Mouse (Mus musculus) gastrocnemius, postnatal 25 days (tissue): ENCODE measurements at regions not wholly inside any gene's neighbourhood (a gene's known extent, or its start where the extent isn't known, plus 50 kb on each side); places are given as distances from the start of the nearest gene placed in this dataset.
A peak's percentile ranks its signal among the peaks of the same experiment; 100 is the strongest.

ENCODE experiments used
- DNase-seq: peaks from one replicate; pipeline ENCODE4 v3.0.0; 2022

DNA sequence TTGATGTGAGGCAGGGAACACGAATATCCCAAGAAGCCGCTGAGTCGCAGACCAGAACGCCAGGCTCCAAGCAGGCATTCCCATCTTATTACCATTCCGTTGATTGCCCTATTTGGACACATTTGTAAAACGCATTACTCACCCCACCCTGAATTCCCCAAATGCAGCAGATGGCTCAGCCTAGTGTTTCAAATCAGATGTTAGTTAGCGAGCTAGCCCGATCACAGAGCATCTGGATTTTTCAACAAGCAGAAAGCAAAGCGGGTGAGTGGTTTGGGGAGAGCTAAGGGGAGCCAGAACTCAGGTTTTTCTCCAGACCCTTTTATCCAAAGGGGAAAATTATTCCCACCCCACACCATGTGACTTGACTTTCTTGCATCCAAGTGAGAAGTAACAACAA lies 273.2 kb downstream of the Rwdd3 start:
- DNase-seq, result peak; percentile 14

DNA sequence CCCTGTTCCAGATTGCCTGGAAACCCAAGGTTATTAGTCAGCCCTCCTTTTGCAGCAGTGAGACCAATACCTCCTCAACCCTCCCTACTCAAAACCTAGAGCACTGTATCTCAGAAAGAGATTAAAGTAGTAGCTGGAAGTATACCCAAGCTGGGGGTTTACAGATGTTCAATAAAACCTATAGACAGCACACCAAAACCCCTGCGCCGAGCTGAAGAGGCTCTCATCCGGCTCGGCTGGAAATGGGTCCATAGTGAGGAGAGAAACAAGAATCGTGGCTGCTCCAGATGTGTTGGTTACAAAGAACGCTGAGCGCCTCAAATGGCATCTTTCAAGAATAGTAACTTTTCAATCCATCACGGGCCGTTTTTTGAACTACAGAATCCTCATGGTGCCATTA lies 273.7 kb downstream of the Rwdd3 start:
- DNase-seq, result no peak

DNA sequence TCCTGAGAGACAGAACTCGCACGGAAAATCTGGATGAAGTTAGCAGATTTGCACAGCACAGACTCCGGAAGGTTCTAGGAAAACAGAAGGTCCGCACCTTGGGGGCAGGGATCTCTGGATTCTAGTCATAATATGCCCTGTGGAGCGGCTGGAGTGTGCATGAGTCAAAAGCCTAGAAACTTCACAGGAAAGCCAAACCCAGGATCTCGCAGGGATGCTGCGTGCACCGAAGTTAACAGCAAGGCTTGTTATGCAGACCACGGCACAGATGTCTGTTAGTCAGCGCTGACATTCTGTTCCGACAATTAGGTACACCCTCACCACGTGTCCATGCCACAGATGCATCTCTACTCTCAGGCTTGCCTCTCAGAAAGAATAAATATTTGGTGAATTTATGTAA lies 274.3 kb downstream of the Rwdd3 start:
- DNase-seq, result no peak

DNA sequence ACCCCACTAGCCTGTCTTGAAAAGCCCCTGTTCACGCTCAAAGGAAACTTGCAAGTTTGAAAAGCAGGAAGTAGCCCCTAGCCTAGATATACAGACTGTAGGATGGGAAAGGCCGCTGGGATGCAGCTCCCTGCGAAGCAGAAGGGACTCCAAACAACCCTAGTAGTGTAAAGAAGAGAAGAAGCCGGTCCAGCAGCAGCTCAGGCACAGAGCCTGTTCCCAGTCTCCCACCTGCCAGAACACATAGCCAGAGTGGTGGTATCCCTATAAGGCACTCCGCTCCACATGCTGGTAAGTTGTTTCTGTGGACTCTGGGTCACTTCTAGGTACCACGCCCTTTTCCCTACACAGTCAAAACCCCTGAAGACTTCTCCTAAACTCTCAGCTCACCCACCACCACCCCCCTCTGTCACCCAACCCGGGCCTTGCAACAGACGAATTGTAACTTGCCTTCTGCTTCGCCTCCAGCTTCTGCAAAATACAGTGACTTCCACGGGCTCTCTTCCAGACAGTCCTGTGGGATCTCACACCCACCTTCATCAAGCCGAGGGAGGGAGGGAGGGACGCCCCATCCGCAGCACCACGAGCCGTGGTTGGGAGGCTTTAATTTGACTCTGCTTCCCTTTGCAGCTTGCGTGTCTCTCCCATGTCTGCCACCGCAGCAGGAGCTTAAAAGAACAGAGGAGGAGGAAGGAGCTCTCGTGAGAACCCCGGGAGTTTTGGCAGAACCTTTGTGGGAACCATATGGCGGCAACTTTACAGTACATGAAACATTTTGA lies 285.2 kb downstream of the Rwdd3 start:
- no peak for DNase-seq

DNA sequence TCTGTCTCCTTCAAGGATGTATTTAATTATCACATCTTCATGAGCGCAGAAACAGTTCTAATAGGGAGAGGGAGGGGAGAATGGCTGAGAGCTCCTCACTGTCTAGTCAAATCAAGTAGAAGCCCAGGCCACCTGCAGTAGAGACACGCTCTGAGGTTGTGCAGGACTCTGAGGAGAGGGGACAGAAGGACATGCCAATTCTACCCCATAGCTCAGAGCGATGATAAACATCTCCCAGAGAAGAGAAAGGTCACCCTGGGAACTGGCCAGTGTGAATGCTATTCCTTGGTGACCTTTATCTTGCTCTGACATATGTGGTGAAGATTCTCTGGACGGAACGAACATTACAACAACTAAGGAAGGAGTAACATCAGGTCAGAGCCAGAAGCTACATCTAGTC lies 286.1 kb downstream of the Rwdd3 start:
- DNase-seq, result no peak

DNA sequence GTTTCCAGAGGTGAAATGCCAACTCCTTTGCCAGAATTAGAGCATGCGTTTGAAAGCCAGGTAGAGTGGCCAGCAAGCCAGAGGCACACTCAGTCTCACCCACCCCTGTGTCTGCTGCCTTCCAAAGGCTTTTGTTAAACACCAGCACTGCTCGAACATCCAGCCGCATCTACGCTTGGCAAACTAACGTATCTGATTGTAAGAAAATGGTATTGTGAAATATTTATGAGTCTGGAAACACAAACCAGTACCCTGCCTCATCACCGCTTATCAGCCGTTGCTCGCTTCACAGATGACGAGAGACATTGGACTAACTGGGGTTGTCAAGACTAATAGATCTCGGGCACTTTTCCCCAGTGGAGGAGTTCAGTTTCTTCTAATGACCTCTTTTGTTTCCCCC lies 287.3 kb downstream of the Rwdd3 start:
- DNase-seq, result no peak

DNA sequence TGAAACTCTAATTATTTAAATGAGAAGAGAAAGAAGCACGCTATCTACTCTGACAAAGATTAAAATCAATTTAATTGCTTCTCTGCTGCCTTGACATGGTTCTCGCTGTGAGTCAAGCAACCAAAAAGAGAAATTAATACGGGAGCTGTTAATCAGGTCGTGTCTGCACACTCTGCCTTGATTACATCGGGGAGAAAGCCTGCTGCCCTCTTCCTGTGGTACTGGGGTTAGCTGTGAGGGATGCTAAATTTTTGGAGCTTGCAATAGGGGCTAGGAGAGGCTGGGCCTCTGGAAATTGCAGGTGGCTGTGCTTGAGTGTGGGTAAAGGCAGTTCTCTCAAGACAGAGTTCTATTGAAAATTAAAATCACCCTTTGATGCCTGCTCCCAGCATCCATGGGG lies 287.8 kb downstream of the Rwdd3 start:
- DNase-seq, result no peak

DNA sequence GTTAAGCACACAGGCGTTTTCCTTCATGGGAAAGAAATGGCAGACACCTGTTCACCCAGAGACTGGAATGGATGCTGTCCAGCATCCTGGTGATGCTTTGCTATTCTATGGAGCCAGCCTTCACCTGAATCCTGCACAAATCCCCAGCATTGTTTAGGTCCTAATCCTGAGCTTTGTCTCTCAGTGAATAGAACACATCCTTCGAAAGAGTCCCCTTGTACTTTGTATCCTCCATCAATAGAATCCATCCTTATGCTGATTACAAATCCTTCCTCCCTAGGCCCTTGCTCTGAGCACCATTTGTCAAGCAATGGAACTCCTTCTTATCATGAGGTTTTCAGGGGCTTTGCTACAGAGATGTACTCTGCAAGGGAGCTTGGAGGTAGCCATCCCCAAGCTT lies 292.1 kb downstream of the Rwdd3 start:
- DNase-seq, result no peak

DNA sequence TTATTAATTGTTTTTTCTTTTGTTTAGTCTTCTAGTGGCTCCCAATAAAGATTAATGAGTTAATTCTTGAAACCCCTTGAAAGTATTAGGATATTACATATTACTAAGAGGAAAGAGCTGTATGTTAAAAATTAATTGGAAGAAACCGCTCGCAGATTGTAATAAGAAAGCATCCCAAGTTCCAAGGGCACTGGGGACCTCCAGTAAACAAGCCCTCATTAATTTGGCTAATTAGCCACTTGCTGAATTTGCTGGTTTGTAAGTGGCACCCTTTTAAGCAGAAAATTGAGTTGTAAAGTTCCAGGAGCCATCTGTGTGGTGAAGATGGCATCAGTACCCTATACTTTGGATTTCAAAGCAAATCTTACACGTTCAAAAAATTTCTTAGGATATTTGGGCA lies 295.8 kb downstream of the Rwdd3 start:
- DNase-seq, result no peak

DNA sequence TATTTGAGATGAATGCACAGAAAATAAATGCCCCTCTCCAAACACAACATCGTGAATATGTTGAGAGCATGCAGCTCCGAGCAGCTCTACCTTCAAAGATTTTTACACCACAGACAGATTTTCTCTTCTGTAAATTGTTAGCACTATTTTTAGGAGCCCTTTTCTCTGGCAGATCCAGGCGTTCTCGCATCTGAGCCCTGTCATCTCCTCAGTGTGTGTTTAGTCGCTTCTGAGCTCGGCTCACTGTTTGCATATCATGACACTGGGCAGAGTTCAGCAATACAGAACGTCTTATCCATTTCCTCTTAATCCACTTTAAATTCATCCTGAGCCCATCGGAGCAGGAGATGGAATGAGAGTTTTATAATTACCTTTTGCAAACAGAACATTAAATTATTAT lies 306.5 kb downstream of the Rwdd3 start:
- DNase-seq, result no peak

DNA sequence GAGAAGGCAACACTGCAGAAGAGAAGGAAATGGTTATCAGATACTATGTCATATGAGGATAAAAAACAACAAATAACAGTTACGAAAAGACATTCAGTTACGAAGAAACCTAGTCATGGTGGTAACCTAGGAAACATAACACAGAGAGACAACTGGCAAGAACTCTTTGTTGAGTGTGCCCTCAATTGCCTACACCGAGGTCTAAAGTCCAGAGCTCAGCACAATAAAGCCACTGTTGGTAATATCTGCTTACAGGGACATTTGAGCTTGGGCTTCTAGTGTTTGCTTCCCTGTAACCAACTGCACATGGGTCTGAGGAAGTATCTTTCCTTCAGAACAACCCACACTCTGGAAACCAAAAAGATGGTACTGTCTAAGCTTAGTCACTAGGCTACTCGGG lies 309.9 kb downstream of the Rwdd3 start:
- no peak for DNase-seq

DNA sequence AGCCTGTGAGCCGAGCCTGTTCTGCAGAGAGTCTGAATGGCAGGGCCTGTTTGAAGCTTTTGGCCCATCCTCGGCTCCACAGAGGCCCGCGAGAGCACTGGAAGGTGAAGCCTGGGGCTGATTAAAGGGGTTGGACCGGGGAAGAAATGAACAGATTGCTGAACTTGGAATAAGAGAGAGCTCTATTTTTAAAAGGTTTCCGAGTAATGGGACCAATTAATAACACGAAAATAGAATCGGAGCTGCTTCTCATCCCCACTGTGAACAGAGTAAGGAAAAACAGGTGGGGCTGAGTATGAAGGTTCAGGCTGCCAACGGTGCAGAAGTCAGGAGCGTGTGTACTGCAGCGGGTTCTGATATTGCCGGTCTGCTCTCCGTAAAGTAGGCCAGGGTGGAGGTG lies 313.2 kb downstream of the Rwdd3 start:
- DNase-seq, result no peak

DNA sequence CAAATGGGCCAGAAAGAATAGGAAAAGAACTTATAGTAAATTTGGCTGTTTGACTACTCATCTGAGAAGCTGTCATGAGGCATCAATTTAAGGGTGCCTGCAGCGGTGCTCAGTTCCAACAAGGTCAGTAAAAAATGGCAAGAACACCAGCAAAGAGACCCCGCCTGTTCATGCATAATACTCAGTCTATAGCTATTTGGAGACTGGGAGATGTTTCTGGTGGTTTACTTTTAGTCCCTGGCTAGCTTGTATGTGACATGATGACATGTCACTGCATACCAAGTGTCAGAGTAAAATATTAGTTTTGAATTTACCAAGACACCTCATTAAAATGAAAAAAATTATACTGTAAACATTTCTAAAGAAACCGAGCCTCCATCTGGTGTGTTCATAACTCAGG lies 317.2 kb downstream of the Rwdd3 start:
- no peak for DNase-seq

DNA sequence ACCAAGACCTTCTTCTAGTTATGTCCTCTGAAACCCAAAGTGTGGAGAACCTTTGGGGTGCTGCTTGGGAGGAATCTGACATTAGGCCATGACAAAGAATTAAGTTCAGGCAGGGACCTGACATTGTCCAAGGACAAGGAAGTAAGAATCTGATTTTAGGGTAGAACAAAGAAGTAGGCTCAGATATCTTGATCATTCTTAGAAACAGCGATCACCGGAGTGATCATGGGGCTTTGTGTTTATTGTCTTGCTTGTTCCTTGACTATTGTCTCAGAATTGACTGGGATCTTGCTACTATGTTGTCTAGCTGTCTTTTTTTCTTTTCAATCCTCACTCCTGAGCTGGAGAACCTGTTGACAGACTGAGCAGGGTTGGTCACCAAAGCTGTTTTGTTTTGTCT lies 327.9 kb downstream of the Rwdd3 start:
- no peak for DNase-seq

DNA sequence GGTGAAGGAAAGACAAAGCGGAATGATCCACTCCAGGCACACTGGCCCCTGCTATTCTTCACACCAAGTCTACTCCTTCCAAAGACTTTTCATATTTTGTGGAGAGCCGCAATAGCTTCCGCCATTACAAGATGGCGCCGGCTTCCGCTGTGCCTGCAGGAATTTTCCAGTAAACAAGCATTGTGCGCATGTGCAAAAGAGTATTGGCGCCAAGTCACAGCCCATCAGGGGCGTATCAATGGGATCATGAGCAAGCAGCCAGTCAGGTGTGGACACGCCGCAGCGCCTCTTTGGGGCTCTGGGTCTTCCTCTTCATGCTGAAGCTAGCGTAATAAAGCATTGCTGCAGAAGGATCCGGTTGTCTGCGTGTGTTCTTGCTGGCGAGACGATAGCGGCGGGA lies 348.0 kb downstream of the Rwdd3 start:
- DNase-seq, result no peak

DNA sequence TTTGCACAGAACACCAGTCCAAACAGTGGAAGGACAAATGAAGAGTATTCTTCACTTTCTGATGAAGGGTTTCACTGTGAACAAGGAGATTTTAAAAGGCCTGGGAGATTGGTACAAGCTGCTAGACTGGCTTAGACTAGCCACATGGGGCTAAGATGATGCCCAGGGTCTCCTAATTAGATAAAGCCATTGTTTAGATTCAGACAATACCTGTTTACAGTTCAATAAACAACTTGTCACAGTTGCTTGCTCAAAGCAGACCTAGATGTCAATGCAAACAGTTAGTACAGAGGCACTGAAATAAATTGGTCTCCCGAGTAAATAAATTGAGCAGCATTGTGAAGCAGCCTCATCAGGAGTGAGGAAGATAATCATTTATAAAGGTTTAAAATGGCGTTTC lies 359.6 kb downstream of the Rwdd3 start:
- no peak for DNase-seq

DNA sequence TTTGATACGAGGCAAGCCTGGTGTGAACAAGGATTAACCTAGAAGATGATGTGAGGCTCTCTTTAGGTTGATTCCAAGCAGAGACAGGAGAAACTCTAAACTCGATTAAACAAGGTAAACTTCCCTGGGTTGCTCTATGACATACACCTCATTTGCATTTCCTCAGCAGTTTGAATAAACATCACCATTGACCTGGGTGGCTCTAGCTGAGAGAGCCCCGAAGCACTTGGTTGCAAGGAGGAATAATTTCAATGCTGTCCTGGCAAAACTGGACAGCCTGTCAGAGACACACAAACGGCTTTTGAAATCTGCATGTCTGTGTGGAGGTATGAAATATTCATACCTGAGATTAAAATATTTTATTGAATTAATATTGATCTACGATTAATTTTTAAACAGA lies 361.0 kb downstream of the Rwdd3 start:
- no peak for DNase-seq

DNA sequence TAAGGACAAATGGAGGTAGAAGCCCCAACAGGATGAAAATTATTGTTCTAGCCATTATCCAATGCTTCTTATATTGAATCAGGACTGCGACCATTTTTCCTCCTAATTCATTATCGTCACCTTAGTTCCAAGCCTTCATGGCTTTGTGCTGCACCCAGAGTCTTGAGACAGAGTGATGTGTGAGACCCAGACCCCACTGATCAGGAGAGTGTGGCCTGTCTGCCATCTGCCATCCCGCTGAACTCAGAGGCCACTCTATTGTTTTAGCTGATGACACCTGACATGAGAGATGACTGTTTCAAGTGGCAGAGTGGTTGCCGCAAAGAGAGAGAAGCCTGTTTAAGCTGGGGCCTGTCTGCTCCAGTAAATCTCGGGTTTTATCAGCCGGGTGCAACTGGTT lies 361.4 kb downstream of the Rwdd3 start:
- no peak for DNase-seq

DNA sequence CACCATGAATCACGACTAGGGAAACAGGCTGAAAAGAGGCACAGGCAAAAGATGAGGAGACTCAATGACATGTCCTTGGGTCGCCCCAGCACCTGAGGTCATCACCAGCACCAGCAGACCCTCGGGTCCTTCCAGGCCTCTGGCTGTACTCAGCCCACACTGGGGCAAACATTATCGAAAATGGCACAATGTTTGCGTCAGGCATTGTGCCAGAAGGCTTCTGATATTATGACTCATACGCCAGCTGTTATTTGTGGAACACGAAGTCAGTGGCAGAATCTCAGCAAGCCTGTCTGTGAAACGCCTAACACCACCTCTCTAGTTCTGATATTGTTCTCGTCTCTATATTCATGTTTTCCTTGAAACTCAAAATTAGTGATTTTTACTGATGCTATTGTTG lies 384.8 kb downstream of the Rwdd3 start:
- DNase-seq, result no peak

DNA sequence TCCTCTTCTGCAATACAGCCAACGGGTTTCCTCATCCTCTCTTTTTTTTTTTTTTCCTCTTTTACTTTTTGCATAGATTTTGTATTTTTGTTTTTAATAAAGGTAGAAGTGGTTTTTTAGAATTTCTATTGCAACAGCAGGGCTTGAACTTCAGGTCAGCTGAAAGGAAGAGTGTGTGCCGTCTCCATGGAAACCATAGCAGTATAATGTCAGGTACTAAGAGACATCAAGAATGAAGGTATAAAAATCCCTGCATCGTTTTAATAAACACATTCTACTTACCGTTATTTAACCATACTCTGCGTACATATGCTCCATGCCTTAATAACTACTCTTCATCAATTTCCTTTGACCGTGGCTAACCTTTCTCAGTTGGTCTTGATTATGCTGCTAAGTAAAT lies 390.0 kb downstream of the Rwdd3 start:
- DNase-seq, result no peak

DNA sequence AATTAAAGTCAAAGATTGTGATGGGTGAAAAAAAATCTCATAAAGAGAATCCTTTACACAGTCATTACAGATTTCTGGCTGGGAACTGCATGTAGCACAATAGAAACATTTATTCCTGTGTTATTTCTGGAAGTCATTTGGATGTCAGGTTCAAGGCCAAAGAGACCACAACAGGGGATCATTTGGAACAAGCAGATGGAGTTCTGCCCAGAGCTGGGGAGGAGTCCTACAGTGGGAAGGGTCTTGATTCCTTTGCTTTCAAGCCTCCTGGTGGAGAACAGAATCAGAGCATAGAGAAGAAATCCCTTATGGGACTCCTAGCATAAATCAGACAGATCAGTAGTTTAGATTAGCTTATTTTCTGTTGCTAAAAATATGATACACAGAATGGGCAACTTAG lies 392.4 kb downstream of the Rwdd3 start:
- DNase-seq, result no peak

DNA sequence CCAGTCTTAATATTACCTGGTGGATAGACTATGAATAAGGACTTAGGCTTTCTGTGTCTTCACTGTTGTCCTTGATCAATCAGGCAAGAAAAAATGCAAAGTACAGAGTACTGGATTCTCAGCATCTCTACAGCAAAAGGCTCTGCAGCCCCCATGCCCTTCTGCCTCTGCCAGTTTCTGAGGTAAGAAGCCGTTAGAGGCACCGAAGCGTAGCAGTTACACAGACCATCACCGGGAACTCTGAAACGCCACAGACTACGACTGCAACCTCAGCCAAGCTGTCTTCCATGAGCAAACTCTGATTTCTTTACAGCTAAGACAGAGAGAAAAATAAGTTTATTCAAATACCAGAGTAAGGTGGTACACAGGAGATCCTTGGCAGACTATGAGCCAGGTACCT lies 396.5 kb downstream of the Rwdd3 start:
- DNase-seq, result no peak

DNA sequence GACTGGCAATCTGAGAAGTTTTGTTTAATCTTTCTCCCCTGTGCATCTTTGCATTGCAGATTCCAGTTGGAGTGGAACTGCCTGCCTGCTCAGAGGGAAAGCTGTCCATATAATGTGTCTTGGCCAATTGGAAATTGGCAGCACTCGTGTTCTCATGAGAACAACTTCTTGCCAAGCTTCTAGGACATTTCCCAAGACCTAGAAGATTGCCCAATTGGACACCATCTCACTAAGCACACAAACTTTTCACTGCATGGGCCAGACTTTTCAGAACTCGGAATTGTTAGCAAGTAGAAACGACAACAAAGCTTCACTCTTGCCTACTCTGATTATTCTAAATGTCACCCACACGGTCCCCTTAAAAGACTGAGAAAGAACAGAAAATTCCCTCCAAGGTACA lies 409.8 kb downstream of the Rwdd3 start:
- peak; percentile 29 for DNase-seq

DNA sequence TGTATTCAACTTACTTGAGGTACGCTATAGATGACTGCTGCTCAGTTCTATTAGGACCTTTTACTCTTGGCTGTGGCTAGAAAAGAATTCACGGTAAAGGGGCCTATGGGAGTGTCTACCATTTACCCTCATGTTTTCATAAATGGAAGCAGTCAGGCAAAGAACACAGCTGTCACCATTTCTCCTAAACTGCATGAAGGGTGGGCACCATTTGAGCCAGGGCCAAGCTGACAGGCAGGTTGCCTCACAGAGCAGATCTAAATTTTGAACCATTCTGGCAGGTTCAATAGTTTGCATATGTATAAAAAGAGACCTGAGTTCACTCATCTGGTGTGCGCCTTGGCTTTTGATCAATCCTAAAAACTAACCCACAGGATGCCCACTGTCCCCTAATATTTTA lies 410.3 kb downstream of the Rwdd3 start:
- no peak for DNase-seq

DNA sequence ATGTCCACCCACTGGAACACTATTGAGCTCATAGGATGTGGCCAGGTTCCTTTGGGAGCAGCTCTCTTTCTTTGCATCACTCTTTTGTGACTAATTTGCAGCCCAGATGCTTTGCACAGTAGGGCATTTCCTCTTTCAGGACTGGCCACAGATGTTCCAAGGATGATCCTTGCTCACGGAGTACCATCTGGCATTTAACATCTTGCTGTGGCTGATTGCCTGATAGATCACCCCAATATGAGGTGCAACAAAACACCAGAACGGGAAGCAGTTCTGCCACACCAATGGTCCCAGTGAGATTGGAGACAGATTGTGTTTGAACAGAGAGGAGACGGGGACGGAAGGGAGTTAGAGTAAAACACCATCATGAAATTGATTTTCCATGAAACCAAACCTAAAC lies 423.0 kb downstream of the Rwdd3 start:
- no peak for DNase-seq
